Mouse (Mus musculus): ENCODE measurements around the gene Epha10.
A peak's percentile ranks its signal among the peaks of the same experiment; 100 is the strongest.
"Not testable (repeated sequence)": the region's sequence is repeated elsewhere in the genome, so short reads cannot be mapped to it uniquely, and the experiment has no call there.

Gene Epha10

DNA sequence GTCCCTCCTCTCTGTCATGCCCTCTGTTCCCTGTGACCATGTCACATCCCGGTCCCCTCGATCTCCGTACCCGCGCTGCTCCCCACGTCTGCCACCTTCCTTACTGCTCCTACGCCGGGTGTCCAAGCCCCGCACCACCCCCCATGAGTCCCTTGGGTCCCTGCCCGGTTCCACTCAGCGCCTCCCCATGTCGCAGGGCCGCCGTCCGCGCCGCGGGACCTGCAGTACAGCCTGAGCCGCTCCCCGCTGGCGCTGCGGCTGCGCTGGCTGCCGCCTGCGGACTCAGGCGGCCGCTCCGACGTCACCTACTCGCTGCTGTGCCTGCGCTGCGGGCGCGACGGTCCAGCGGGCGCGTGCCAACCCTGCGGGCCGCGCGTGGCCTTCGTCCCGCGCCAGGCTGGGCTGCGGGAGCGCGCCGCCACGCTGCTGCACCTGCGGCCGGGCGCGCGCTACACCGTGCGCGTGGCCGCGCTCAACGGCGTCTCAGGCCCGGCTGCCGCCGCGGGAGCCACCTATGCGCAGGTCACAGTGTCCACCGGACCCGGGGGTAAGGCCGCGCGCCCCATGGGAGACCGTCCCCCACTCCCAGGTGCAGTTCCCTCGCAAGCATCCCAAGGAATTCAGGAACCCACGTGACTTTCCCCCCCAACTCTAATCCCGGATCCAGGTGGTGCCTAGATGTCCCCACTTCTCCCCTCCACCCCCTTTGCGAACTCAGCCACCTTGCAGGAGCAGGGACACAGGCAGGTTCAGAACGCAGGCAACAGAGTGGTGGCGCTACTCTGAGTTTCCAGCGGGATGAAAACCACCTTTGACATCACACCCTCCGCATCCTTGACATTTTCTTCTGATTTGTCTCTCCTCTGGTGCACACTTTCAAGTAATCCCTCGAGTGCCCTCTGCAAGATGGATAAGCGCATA is 14.1 kb downstream of the Epha10 start:
- peak; percentile 72 to 78 for DNase-seq

DNA sequence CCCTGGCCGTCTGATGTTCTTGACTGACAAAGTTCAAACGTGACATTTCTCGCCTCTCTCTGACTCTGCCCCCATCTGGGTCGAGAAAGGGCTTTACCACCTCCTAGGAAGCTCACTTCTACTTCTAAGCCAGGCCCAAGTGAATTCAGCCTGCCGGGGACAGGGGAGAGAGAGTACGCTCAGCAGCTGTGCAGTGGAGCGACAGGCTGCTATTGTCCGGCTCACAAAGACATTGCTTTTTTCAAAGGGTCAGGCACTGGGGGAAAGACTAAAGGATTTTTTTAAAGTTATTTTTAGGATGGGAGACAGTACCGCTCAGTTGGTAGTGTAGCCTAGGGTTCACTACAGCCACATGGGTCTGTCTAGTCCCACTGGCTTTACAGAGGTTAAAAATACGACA is 17.7 kb downstream of the Epha10 start:
- no peak for DNase-seq

DNA sequence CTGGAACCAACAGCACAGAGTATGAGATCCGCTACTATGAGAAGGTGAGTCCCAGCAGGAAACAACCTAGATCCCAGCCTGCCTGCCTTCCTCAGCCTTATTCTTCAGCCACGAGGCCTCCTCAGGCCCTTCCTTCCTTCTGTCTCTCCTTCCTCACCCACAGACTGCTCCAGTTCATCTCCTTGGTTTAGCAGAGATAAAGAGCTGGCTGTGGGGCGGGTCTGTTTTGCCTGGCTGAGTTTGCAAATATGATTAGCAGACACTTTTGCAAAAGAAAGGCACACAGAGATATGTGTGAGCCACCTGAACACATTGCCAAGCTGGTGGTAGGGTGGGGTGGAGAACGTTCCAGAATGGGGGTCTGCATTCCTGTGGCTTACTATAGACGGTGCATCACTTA is 19.2 kb downstream of the Epha10 start:
- DNase-seq, result no peak

DNA sequence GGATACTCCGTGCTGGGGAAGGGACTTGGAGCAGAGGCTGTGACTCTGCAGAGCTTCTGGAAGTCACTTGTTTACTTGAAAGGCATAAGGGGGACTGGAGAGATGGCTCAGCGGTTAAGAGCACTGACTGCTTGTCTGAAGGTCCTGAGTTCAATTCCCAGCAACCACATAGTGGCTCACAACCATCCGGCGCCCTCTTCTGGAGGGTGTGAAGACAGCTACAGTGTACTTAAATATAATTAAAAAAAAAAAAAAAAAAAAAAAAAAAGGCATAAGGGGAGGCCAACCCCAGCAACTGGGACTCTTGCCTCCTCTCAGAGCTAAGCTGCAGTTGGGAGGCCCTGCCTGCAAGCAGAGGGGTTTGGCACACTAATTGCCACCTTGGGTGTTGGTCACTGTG is 24.7 kb downstream of the Epha10 start:
- no peak for DNase-seq

DNA sequence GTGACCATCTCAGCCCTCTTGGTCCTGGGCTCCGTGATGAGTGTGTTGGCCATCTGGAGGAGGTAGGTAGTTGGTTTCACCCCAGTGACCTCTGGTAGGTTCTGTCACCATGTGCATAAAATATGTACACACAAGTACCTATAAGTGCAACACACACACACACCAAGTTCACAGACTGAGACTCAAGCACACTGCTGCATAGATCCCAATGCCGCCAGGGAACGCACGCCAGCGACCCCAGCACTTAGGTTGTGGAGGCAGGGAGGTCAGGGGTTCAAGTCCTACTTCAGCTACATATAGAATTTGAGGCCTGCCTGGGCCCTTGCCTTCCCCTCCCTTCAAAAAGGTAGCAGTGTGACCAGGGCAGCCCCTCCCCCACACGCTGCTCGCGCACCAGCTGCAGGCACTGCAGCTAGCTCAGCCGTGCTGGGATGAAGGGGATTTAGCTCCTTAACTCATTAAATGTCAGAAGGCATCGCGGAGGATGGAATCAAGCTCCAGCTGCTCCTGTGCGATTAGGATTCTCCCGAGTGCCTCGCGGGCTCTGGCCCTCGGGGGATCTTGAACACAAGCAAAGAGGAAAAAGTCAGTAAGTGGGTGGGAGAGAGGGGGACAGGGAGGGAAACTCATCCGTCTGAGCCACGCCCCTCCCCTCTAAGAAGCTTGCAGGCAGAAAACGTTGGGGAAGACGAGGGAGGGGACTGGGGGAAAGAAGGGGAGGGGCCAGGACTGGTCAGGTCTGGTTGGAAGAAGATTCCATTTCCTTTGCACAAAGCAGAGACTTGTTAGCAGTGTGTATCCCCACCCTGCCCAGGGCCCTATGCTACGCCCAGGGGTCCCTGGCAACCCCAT is 25.5 kb downstream of the Epha10 start:
- peak in 1 of 2 experiments; percentile 62 for DNase-seq

DNA sequence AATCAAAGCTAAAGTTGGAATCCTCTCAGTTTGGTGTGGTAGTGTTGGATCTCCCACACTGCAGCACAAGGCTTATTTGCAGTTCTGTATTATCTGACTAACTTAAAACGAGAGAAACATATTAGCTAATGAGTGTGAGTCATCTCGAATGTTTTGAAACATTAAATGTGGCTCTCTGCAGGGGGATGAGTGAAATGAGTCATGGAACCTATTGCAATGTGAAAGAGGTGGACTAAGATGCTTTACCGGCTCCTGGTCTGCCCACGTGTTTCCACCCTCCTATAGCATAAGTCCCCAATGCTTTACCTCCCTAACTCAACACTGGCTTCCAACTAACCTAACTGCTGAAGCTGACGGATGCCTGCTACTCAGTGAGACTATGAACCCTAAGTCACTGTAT is 47.4 kb downstream of the Epha10 start:
- no peak for DNase-seq

DNA sequence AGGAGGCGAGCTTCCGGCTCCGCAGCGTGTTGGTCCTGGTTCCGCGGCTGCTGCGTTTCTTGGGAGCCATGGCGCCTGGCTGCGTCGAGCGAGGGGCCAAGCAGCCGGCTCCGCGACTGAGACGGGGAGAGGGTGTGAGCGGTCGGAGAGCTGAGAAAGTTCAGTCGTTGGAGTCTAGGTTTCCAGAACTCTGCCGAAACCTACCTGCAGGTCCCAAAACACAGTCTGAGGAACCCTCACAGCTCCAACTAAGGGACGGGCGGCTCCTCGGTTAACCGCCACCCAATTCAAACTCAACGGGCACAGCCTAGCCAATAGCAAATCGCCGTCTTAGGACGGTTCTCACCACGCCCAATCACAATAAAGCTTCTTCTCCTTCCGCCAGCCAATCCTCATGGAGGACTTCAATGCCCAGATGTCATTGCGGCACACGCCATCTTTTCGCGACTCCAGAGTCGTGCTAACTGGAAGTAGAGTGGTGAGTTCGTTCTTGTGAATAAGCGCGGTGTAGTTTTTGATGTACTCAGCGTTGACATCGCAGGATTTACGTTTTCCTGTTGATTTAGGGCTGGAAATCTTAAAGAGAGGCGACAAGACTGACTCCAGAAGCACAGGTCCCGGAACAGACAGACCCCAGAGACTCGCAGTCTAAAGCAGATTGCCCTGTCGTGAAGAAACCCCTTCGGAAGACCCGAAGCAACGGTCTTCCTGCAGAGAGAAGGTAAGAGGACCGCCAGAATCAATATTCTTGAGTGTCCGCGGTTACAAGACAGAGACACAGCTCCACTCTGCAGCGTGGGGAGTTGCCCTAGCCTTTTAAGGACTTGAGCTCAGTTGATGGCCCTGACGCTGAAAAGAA is 56.1 kb downstream of the Epha10 start, which contains the start of gene 9930104L06Rik:
9930104L06Rik (plus strand) TSS at position 436 of the 859 bp plus-strand sequence.
- DNase-seq, result peak; percentile 93 to 96

DNA sequence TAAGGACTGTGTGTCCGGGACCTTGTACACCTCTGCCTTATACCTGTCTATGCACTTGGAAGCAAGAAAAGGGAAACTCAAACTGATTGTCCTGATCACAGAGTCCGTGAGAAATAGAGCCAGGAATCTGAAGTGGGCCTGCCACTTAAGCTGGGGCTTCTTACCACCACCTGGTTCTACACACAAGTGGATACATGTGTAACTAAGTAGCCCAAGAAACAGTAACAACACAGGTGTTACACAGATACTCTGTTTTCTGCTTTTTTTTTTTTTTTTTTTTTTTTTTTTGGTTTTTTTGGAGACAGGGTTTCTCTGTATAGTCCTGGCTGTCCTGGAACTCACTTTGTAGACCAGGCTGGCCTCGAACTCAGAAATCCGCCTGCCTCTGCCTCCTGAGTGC is 58.5 kb downstream of the Epha10 start, which contains the start of gene Cdca8:
Cdca8 (minus strand) TSS at position 101 of the 400 bp plus-strand sequence.
- DNase-seq, result not testable (repeated sequence)

DNA sequence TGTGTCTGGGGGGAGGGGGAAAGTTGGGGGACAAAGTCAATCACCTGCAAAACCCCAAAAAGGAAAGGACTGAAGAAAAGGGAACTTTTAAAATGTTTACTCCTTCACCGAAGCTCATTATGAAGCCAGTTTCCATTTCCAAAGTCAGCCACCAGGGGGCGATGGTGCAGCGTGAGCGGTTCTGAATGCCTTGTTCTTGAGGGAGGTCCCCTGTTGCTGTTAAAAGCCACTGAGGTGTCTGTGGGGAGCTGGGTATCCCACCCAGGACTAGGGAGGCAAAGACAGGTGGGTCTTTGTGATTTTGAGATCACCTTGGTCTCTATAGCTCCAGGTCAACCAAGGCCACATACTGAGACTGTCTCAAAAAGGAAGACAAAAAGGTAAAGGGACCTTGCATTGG is 62.3 kb downstream of the Epha10 start:
- DNase-seq, result peak; percentile 87 to 92

DNA sequence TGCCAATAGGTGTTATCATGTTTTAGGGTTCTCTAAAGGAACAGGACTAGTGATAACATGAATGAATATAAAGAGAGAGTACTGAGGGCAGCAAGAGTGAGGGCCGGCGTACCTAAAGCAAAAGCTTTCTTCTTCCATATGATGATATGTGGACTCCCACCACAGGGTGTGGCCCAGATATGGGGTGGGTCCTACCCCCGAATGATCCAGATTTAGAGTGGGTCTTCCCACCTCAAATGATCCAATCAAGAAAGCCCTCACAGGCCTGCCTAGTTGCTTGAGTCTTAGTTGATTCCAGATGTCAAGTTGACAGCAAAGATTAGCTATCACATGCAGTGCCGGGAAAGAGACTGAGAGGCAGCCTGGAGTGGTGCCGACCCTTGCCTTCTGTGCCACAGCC is 63.1 kb downstream of the Epha10 start:
- no peak for DNase-seq

DNA sequence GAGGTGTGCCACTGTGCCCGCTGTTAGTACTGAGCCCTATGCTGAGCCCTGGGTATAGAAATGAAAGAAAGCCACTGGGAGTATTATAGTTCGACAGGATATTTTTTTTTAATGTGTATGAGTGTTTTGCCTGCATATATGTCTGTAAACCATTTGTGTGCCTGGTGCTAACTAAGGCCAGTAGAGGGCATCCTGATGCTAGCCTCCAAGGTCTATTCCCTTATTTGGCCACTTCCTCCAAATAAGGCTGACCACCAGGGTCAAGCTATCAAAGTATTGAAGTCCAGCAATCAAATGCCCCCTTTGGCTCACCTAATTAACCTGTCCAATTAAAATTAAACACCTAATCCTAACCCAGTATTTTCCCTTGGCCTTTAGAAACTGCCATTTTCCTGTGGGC is 64.3 kb downstream of the Epha10 start:
- DNase-seq, result no peak

DNA sequence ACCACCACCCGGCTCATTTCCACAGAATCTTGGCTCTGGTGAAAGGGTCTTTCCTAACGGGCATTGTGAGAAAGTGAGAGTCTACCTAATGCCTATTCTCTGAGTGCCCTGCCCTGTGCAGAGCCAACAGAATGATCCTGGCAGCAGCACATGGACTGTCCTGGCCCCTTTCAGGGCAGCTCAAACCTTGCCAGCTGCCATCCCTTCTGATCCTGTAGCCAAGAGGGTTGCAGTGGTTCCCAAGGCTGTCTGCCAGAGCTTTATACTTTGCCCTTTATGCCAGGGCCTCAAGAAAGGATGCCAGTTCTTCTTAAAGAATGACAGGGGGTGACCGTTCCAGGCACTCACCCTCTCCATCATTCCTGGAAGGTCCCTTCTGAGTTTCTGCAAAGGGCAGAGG is 68.8 kb downstream of the Epha10 start:
- no peak for DNase-seq

DNA sequence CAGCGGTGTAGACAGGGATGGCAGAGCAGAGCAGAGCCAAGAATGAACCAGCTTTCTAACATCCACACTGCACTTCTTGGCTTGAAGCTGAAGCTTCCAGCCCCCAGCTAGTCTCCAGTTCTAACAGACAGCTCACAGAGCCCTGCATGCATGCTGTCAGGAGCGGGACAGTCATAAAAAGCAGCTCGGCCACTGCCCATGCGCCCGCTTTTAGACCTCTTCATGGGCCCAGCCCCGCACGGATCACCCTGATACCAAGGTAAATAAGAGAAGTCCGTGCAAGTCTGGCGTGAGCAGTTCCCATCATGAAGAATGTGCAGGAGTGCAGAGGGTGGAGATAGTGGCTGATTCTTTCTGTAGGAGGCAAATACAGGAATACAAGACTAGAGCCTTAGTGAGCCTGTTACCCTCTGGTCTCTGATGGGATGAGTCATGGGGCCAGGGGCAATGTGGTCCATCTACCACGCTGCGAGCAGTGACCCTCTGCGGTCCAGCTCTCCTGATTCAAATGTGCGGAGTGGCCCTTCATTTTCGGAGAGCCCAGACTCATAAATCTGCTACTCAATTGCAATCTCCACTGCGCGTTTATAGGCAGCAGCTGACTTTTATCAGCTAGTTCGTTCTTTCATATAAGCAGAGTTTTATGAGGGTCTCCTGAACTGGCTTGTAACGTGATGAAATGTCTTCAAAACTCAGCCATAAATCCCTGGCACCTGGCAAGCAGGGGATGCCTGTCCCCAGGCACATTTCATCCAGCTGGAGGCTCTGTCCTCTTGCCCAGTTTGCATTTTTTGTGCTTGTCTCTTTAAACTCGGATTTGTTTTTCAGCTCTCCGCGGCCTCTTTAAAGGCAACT is 69.7 kb downstream of the Epha10 start:
- no peak for DNase-seq

DNA sequence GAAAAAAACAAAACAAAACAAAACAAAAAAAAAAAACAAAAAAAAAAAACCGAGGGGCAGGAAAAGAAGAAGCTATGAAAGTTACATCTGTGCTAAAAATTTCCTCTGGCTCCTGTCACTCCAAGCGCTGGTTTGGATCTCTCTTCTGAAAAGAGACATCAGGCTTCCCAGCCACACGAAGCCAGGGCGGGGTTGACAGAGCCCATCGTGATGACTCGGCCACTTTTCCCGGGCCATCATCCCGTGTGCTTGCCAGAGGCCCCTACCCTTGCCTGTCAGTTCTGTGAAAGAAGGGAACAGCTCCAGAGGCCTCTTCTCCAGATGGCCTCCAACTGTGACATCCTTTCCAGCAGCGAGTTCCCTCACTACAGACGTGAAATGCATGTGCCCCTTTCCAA is 70.3 kb downstream of the Epha10 start:
- DNase-seq, result no peak

DNA sequence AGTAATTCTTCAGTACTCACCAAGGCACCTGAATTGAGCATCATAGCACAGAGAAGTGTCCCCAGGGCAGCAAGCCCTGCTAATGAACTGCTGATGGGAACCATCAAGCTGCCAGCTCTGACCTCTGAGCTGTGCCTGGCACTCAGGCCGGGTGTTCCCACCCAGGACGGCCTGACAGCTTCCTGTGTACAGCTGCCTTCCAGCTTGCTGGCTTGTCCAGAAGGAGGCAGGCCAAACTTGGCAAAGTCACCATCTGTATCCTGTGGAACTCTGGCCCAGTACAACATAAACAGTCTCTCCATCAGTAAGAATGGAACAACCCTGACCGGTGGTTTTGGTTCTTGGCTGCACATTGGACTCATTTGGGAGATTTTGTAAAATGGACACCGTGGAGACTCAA is 72.8 kb downstream of the Epha10 start:
- DNase-seq, result no peak

DNA sequence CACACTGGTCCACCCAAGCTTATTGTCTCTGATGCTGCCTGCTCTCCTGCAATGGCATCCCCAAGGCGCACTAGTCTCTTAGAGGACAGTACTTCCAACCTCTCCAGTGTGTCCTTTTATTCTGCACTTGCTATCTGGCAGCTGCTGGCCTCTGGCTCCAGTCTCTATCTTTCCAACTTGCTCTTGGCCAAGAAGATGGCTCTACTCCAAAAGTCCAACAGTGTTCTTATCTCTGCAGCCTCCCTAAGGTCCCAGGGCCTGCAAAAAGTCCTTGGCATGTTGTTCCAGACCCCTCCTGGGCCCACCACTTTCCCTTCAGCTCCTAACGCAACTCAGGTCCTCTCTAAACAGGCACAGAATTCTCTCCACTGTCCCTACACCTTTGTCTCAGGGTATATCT is 76.6 kb downstream of the Epha10 start:
- DNase-seq, result no peak

DNA sequence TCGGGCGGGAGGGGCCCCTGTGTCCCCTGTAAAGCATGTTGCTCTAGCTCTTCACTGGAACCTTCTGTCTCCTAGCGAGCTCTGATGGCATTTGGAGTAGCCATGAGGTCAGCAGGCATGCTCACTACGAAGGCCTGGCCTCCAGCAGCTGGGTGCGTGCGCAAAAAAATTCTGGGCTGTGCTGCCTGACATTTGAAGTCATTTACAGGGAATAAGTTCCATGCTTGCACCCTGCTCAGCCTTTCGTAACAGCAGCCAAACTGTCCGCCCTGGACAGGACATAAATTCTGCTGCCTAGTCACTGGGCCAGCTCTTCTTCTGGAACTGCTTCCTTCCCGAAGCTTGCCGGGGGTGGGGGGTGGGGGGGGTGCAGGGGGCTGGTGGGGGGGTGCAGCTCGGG is 78.4 kb downstream of the Epha10 start:
- no peak for DNase-seq

DNA sequence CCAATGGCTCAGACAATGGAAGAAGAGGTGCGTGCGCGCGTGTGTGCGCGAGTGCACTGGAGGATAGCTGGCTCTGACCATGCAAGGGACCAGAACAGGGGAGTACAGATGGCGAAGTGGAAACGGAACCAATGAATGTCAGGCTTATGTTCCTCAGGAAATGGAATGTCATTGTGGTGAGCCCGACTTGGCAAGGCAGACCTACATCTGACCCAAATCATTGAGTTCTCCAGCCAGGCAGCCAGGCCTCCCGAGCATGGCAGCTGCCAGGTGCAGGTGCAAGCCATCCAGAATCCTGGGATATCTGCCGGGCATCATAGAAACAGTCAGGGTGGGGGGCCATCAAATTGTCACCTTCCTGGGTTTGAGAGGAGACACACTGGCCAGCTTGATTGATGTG is 80.2 kb downstream of the Epha10 start:
- DNase-seq, result peak; percentile 66 to 76

DNA sequence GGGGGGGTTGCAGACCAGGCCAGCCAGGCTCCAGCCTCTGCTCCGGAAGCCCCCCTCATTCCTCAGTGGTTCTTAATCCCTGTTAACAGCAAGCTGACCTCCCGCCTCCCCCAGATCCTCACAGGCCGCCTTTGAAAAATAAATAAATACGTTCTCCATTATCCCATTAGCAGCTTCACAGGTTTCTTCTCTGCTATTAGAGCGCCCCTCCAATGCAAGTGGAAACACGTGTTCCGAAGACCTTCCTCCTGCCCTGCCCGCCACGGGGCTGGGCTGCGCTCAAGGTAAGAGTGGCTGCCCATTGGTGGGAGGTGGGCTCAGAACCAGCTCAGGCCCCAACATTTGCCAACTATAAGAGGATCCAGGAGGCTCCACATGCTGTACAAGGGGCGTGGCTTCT is 81.9 kb downstream of the Epha10 start:
- DNase-seq, result no peak

DNA sequence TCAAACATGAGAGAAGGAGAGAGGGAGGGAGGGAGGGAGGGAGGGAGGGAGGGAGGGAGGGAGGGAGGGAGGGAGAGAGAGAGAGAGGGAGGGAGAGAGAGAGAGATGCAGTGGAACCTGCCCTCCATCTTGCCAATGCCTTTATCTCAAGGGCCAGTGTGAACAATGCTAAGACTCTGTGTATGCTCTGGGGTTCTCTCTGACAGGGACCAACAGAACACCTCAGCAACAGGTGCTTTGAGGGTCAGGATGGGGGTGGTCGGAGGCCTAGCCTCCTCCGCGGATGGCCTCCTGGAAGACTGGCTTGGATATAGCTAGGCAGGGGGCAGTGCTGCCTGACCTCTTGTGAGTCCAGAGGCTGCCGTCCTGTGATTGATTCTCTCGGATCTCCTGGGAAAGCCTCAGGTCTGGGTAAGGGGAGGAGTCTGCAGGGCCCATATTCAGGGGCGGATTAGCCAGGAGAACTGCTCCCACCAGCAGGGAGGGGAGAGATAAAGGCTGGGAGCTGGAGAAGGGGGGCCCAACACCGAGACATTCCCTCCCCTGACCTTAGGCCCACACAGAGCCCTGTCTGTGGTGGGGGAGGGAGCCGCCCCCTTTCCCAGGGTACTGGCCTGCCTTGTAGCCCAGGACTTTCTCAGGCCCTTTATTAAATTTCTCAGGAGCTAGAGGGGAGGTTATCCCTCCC is 84.4 kb downstream of the Epha10 start:
- no peak for DNase-seq
